Mouse (Mus musculus) embryonic facial prominence, embryonic 13.5 days (tissue): Measurements from ENCODE around the gene Rapgef1. TPM values are rescaled to one million over a fixed set of nuclear protein-coding genes. Genes with fewer than 3 reads are reported as not detected.
A peak's percentile ranks its signal among the peaks of the same experiment; 100 is the strongest.
"Not testable (repeated sequence)": the region's sequence is repeated elsewhere in the genome, so short reads cannot be mapped to it uniquely, and the experiment has no call there.

Source experiments
- ATAC-seq: fragments of 200-750 bp; cut with Nextera tagmentation; 2 replicates; pipeline ENCODE4 v1.8.0; 2017; ENCODE audit warnings: low read depth; ENCODE audit not compliant: insufficient number of reproducible peaks, insufficient read depth, low FRiP score, low TSS enrichment
- H3K27ac ChIP-seq: fragments of 300-500 bp; sonication (generic); 2 replicates; pipeline ENCODE4 v1.5.1; 2015; ENCODE audit warnings: moderate library complexity, mild to moderate bottlenecking, inconsistent platforms
- H3K27me3 ChIP-seq: fragments of 300-500 bp; sonication (generic); 2 replicates; pipeline ENCODE4 v1.6.1; 2015; ENCODE audit warnings: mild to moderate bottlenecking, inconsistent platforms
- H3K36me3 ChIP-seq: fragments of 300-500 bp; sonication (generic); 2 replicates; pipeline ENCODE4 v1.6.1; 2015; ENCODE audit warnings: mild to moderate bottlenecking, inconsistent platforms
- H3K4me1 ChIP-seq: fragments of 300-500 bp; sonication (generic); 2 replicates; pipeline ENCODE4 v1.6.1; 2015; ENCODE audit warnings: inconsistent platforms
- H3K4me2 ChIP-seq: fragments of 300-500 bp; sonication (generic); 2 replicates; pipeline ENCODE4 v1.6.1; 2015; ENCODE audit warnings: moderate library complexity, mild to moderate bottlenecking, inconsistent platforms
- H3K4me3 ChIP-seq: fragments of 300-500 bp; sonication (generic); 2 replicates; pipeline ENCODE4 v1.5.1; 2015; ENCODE audit warnings: mild to moderate bottlenecking, inconsistent platforms
- H3K9ac ChIP-seq: fragments of 300-500 bp; sonication (generic); 2 replicates; pipeline ENCODE4 v1.6.1; 2015; ENCODE audit warnings: mild to moderate bottlenecking, inconsistent platforms
- H3K9me3 ChIP-seq: fragments of 300-500 bp; sonication (generic); 2 replicates; pipeline ENCODE4 v1.6.1; 2016; ENCODE audit warnings: inconsistent platforms
- WGBS: fragments of 180-500 bp; shearing (Covaris S2); methylation state at CpG from one replicate; pipeline ENCODE4 v1.1.7; 2015; ENCODE audit warnings: mixed read lengths; 5-methylcytosine and 5-hydroxymethylcytosine counted together
- polyA plus RNA-seq: library from polyadenylated mRNA; unstranded; fragments of >200 nt; fragmentation: Nextera tagmentation; extraction: Ambion mirVana; gene quantifications from 2 replicates; pipeline ENCODE4 v1.2.1, GENCODE M21; 2015

Gene Rapgef1
- polyA plus RNA-seq, 1 experiment from 2014 or later: 14.4 TPM

- ATAC-seq: no peak
- Histone ChIP-seq H3K36me3 (peaks cover 6% of the 10 kb centered on the region), H3K4me1 (no peaks in the 10 kb centered on the region), H3K9ac (no peak overlapping the region), H3K4me3 (no peak overlapping the region), H3K9me3 (no peaks in the 10 kb centered on the region), H3K4me2 (no peak overlapping the region), H3K27ac (no peak overlapping the region), H3K27me3 (no peaks in the 10 kb centered on the region)
- WGBS: 60% methylated on average over 11 of the region's 11 CpGs
Observed at GRCm38 (mm10) chr2:29767976-29768709, 148.6 kb downstream of the Rapgef1 start.

GRCm38 (mm10) chr2:29768901-29769300 lies 149.4 kb downstream of the Rapgef1 start:
- no peaks in the 10 kb centered on the region for H3K27me3 ChIP-seq
- peak overlapping the region; percentile 16; the same call in 1 of the 2 replicates for H3K27ac ChIP-seq
- H3K4me3 ChIP-seq: no peak overlapping the region
- no peak for ATAC-seq
- H3K4me1 ChIP-seq: no peaks in the 10 kb centered on the region
- 62% methylated on average over 9 of the region's 9 CpGs for WGBS
- H3K9ac ChIP-seq: no peak overlapping the region
- H3K9me3 ChIP-seq: no peaks in the 10 kb centered on the region
- no peak overlapping the region for H3K4me2 ChIP-seq
- peaks cover 14% of the 10 kb centered on the region for H3K36me3 ChIP-seq

DNA sequence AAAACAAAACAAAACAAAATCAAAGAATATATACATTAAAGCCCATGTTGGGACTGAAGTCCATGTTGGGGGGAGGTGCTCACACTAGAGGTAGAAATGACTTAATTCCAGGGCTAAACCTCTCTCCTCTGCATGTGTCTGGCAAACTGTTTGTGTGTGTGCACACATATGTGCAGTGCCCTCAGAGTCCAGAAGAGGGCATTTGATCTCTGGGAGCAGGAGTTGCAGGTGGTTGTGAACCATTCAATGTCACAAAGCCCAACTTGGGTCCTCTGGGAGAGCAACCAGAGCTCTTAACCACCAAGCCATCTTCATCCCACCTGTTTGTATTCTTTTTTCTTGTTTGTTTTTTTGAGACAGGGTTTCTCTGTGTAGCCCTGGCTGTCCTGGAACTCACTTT lies 150.6 kb downstream of the Rapgef1 start:
- no peaks in the 10 kb centered on the region for H3K4me1 ChIP-seq
- H3K4me3 ChIP-seq: no peak overlapping the region
- no peak overlapping the region for H3K9ac ChIP-seq
- no peak overlapping the region for H3K4me2 ChIP-seq
- H3K36me3 ChIP-seq: peaks cover 21% of the 10 kb centered on the region
- no peaks in the 10 kb centered on the region for H3K9me3 ChIP-seq
- ATAC-seq: no peak
- no peak overlapping the region for H3K27ac ChIP-seq
- no peaks in the 10 kb centered on the region for H3K27me3 ChIP-seq

DNA sequence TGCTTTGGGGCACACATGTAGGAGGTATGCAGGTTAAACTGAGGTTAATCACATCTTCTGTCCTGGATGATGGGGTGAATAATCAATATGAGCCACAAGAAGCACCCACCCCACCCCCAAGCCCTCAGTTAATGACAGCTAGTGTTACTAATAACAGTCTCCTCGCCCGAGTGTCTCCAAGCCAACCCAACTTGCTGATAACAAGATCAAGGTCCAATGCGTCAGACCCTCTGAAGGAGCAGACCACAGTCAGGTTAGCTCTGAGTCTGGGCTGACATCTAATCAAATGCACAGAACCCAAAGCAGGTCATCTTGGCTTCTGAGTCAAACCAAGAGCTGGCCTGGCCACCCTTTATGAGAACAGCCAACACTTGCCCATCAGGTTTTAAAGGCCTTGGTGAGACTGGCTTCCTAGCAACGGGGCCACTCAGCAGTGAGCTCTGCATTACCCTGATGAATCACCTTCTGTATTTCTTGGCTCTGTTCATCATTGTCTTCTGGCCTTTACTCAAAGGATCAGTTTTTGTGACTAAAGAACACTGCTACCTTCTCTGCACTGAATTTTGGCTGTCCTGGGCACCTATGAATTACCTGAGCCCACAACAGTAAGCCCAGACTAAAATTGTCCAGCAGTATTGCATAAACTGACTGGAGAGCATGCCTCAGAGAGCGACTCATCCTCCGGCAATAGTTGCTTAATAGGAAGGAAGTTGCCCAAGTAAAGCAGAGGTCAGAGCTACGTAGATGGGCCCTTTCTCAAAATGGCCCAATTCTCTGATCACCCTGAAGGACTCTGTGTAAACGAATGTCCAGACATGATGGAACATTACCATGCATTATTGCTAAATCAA lies 152.3 kb downstream of the Rapgef1 start:
- peaks cover 33% of the 10 kb centered on the region for H3K36me3 ChIP-seq
- H3K4me2 ChIP-seq: no peak overlapping the region
- no peaks in the 10 kb centered on the region for H3K4me1 ChIP-seq
- WGBS: 84% methylated on average over 8 of the region's 8 CpGs
- no peak overlapping the region for H3K27ac ChIP-seq
- no peak for ATAC-seq
- no peak overlapping the region for H3K9ac ChIP-seq
- no peak overlapping the region for H3K4me3 ChIP-seq
- H3K27me3 ChIP-seq: no peaks in the 10 kb centered on the region
- no peaks in the 10 kb centered on the region for H3K9me3 ChIP-seq

- ATAC-seq: no peak
- 93% methylated on average over 4 of the region's 4 CpGs for WGBS
- H3K9ac ChIP-seq: no peak overlapping the region
- no peaks in the 10 kb centered on the region for H3K4me1 ChIP-seq
- H3K9me3 ChIP-seq: no peaks in the 10 kb centered on the region
- no peak overlapping the region for H3K4me3 ChIP-seq
- H3K4me2 ChIP-seq: no peak overlapping the region
- H3K27ac ChIP-seq: no peak overlapping the region
- H3K36me3 ChIP-seq: peaks cover 48% of the 10 kb centered on the region
- H3K27me3 ChIP-seq: no peaks in the 10 kb centered on the region
Observed at GRCm38 (mm10) chr2:29773323-29773722, 153.8 kb downstream of the Rapgef1 start.

DNA sequence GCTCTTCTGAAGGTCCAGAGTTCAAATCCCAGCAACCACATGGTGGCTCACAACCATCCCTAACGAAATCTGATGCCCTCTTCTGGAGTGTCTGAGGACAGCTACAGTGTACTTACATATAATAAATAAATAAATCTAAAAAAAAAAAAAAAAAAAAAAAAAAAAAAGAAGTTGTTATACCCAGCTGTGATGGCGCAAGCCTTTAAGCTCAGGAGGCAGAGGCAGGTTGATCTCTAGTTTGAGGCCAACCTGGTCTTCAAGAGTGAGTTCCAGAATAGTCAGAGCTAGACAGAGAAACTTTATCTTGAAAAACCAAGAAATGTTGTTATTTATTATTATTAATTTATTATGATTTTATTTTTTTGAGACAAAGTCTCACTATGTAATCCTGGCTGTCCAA lies 161.7 kb downstream of the Rapgef1 start:
- H3K4me3 ChIP-seq, ATAC-seq, H3K9ac ChIP-seq, H3K27ac ChIP-seq, H3K27me3 ChIP-seq, H3K4me2 ChIP-seq, H3K9me3 ChIP-seq, H3K4me1 ChIP-seq: not testable (repeated sequence)
- H3K36me3 ChIP-seq: peaks cover 97% of the 10 kb centered on the region
- 91% methylated on average over 2 of the region's 2 CpGs for whole genome bisulfite sequencing

- no peak overlapping the region for H3K4me2 ChIP-seq
- no peak overlapping the region for H3K9ac ChIP-seq
- H3K9me3 ChIP-seq: peaks cover 4% of the 10 kb centered on the region; the same call in 1 of the 2 replicates
- no peak overlapping the region for H3K27ac ChIP-seq
- no peak for ATAC-seq
- H3K4me1 ChIP-seq: peaks cover 19% of the 10 kb centered on the region
- H3K4me3 ChIP-seq: no peak overlapping the region
- WGBS: 74% methylated on average over 4 of the region's 4 CpGs
- no peaks in the 10 kb centered on the region for H3K27me3 ChIP-seq
- H3K36me3 ChIP-seq: peaks cover 70% of the 10 kb centered on the region
Observed at GRCm38 (mm10) chr2:29784290-29784689, 164.8 kb downstream of the Rapgef1 start.

DNA sequence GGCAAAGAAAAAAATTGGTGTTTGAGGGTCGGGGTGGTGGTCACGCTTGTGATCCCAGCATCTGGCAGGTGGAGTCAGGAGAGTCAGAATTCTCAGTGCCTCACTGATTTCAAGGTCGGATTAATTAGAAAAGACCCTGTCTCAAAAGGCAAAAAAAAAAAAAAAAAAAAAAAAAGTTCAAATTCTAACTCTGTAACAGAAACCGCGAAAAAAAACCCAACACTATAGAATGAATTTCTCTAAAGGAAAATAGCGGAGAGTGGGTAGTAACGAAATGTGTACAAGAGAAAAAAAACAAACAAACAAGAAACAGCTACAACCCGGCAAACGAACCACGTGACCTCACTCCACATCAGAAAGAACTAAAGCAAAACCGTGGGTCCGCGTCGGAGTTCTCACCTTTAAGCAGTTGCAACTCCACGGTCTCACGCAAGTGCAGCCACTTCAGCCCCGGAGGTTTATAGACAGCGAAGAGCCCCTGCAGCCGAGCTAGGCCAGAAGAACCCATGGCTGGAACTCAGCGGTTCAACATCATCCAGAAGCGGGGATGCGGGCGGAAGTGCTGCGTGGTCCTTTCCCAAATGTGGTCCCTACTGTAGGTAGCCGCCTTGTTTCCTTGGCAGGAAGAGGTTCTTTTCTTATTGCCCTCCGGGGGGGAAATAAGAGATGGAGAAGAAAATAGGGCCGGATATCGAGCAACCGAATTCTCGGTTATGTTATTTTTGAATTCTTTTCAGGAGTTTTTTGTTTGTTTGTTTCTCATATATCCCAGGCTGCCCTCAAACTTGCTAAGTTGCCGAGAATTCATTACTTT lies 167.8 kb downstream of the Rapgef1 start, which contains the start of gene Coq4:
Coq4 (plus strand) TSS at position 390 of the 814 bp plus-strand sequence.
- Histone ChIP-seq H3K27me3 (no peaks in the 10 kb centered on the region), H3K9me3 (no peaks in the 10 kb centered on the region), H3K4me2 (peak within 1 kb of the TSS; percentile 86), H3K27ac (peak within 1 kb of the TSS; percentile 63), H3K4me3 (peak within 1 kb of the TSS; percentile 69), H3K9ac (peak within 1 kb of the TSS; percentile 80), H3K4me1 (peaks cover 19% of the 10 kb centered on the region), H3K36me3 (peaks cover 66% of the 10 kb centered on the region)
- WGBS: 1% methylated on average over 31 of the region's 31 CpGs
- ATAC-seq: peak; percentile 82

DNA sequence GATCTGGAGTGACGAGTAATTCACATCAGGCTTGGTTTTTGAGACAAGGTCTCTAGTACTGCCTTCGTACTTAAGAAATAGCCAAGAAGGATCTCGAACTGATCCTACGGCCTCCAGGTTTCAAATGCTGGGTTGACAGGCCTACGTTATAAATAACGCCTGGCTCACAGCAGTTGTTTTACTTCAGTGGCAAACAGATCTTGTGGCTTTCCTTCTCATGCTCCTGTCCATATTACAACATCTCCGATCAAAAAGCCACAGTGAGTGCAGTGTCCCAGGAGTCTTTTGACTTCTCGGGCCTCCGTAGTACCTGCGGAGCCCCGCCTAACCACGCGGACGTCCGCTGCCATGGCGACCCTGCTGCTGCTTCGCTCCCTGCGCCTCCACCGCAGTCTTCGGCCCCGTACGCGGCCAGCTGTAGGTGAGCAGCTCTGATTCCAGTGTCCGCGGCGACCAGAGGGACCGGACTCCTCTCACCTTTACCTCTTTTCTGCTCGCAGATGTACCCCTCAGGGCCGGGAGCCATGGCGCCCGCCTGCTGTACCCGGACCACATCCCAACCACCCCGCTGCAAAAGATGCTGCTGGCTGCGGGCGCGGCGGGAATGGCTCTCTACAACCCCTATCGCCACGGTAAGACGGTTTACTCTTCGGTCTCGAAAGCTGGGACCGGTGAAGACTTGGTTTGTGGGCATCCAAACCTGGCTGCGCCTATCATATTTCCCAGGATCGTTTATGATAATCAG lies 168.6 kb downstream of the Rapgef1 start, which contains the start of gene Trub2:
Trub2 (minus strand) TSS at position 566 of the 745 bp plus-strand sequence.
- Histone ChIP-seq H3K9ac (peak within 1 kb of the TSS; percentile 80), H3K27ac (peak within 1 kb of the TSS; percentile 63), H3K27me3 (no peaks in the 10 kb centered on the region), H3K4me1 (peaks cover 19% of the 10 kb centered on the region), H3K9me3 (no peaks in the 10 kb centered on the region), H3K4me2 (peak within 1 kb of the TSS; percentile 86), H3K36me3 (peaks cover 66% of the 10 kb centered on the region), H3K4me3 (peak within 1 kb of the TSS; percentile 69)
- ATAC-seq: peak; percentile 83
- WGBS: under 1% methylated on average over 45 of the region's 45 CpGs
